Mouse (Mus musculus) effector memory CD4-positive, alpha-beta T cell, adult 5 months (primary cell): ENCODE data around the gene Sln. TPM values are rescaled to one million over a fixed set of nuclear protein-coding genes. Genes with fewer than 3 reads are reported as not detected.

Experiments used
- polyA plus RNA-seq: library from polyadenylated mRNA; unstranded; fragments of 100-300 nt; shearing (Covaris generic); gene quantifications from one replicate; pipeline ENCODE4 v1.2.1, GENCODE M21; 2017

Sln gene
- not detected for polyA plus RNA-seq

GRCm38 (mm10) chr9:53849864-53850263 is at the start of gene Sln:
TSS of gene Sln (plus strand) at chr9:53850164.

Other genes starting within 250 kb of the Sln start
- 50.9 TPM for gene Acat1, start 239.8 kb upstream of the Sln start, polyA plus RNA-seq
- gene Cul5, start 180.2 kb upstream of the Sln start, polyA plus RNA-seq = 27.3 TPM
- not detected for gene Rab39, start 143.9 kb upstream of the Sln start, polyA plus RNA-seq
- 16.5 TPM for gene Slc35f2, start 78.6 kb upstream of the Sln start, polyA plus RNA-seq
- not detected for gene Elmod1, start 125.1 kb downstream of the Sln start, polyA plus RNA-seq
- gene Tnfaip8l3, start 218.2 kb downstream of the Sln start, polyA plus RNA-seq = not detected